Mouse (Mus musculus): ENCODE data around the gene Il12rb1. TPM values are rescaled to one million over a fixed set of nuclear protein-coding genes. Genes with fewer than 3 reads are reported as not detected.

Gene Il12rb1
- polyA plus RNA-seq, 1 experiment = 1.8 TPM

GRCm38 (mm10) chr8:70787941-70788667, 20.1 kb upstream of the Il12rb1 start:
- peak; percentile 90 to 93 for DNase-seq

GRCm38 (mm10) chr8:70789046-70789445, 19.2 kb upstream of the Il12rb1 start:
- Histone ChIP-seq H3K4me3 (replicated peaks; ENCODE audit: insufficient read depth, low read depth, low read length) (no peak overlapping the region), H3K27me3 (ENCODE audit: control insufficient read depth, insufficient read depth, low read length) (no peaks in the 10 kb centered on the region), H3K4me1 (ENCODE audit: control insufficient read depth, insufficient read depth, low read length) (peaks cover 23% of the 10 kb centered on the region), H3K27ac (ENCODE audit: insufficient read depth, low read length) (no peak overlapping the region)
- DNase-seq = peak in 1 of 2 experiments; percentile 31
- TF ChIP-seq POLR2A (IDR thresholded peaks at IDR 0.05; ENCODE audit: borderline replicate concordance, insufficient read depth, low read length) = no peak
- no peak for TF ChIP-seq CTCF (IDR thresholded peaks at IDR 0.05; ENCODE audit: borderline replicate concordance, insufficient read depth, low read depth, low read length)
- WGBS = 45% methylated on average over 10 of the region's 10 CpGs

More at GRCm38 (mm10) chr8:70787941-70788667, 20.1 kb upstream of the Il12rb1 start:
- Histone ChIP-seq H3K4me1 (ENCODE audit: control insufficient read depth, insufficient read depth, low read length) (peaks cover 23% of the 10 kb centered on the region), H3K27me3 (ENCODE audit: control insufficient read depth, insufficient read depth, low read length) (no peaks in the 10 kb centered on the region), H3K27ac (ENCODE audit: insufficient read depth, low read length) (no peak overlapping the region), H3K4me3 (replicated peaks; ENCODE audit: insufficient read depth, low read depth, low read length) (peak overlapping the region; percentile 47)
- TF ChIP-seq POLR2A (IDR thresholded peaks at IDR 0.05; ENCODE audit: borderline replicate concordance, insufficient read depth, low read length) = no peak
- TF ChIP-seq CTCF (IDR thresholded peaks at IDR 0.05; ENCODE audit: borderline replicate concordance, insufficient read depth, low read depth, low read length) = no peak
- 7% methylated on average over 30 of the region's 30 CpGs for WGBS

GRCm38 (mm10) chr8:70790846-70791245, 17.4 kb upstream of the Il12rb1 start:
- Histone ChIP-seq H3K4me3 (replicated peaks; ENCODE audit: insufficient read depth, low read depth, low read length) (no peak overlapping the region), H3K27ac (ENCODE audit: insufficient read depth, low read length) (no peak overlapping the region)
- TF ChIP-seq POLR2A (IDR thresholded peaks at IDR 0.05; ENCODE audit: borderline replicate concordance, insufficient read depth, low read length) (no peak), CTCF (IDR thresholded peaks at IDR 0.05; ENCODE audit: borderline replicate concordance, insufficient read depth, low read depth, low read length) (no peak)

GRCm38 (mm10) chr8:70791294-70791701, 17.0 kb upstream of the Il12rb1 start:
- Histone ChIP-seq H3K4me1 (ENCODE audit: control insufficient read depth, insufficient read depth, low read length) (peaks cover 23% of the 10 kb centered on the region), H3K27ac (ENCODE audit: insufficient read depth, low read length) (no peak overlapping the region), H3K27me3 (ENCODE audit: control insufficient read depth, insufficient read depth, low read length) (no peaks in the 10 kb centered on the region), H3K4me3 (replicated peaks; ENCODE audit: insufficient read depth, low read depth, low read length) (no peak overlapping the region)
- no peak for DNase-seq
- 72% methylated on average over 7 of the region's 7 CpGs for WGBS
- TF ChIP-seq CTCF (IDR thresholded peaks at IDR 0.05; ENCODE audit: borderline replicate concordance, insufficient read depth, low read depth, low read length) (no peak), POLR2A (IDR thresholded peaks at IDR 0.05; ENCODE audit: borderline replicate concordance, insufficient read depth, low read length) (no peak)

More at GRCm38 (mm10) chr8:70790846-70791245, 17.4 kb upstream of the Il12rb1 start:
- Histone ChIP-seq H3K4me1 (ENCODE audit: control insufficient read depth, insufficient read depth, low read length) (peaks cover 23% of the 10 kb centered on the region), H3K27me3 (ENCODE audit: control insufficient read depth, insufficient read depth, low read length) (no peaks in the 10 kb centered on the region)
- DNase-seq = no peak
- 57% methylated on average over 8 of the region's 8 CpGs for WGBS

GRCm38 (mm10) chr8:70791975-70792691, 16.1 kb upstream of the Il12rb1 start:
- TF ChIP-seq POLR2A (IDR thresholded peaks at IDR 0.05; ENCODE audit: borderline replicate concordance, insufficient read depth, low read length) = peak; percentile 13; the same call in 1 of the 2 replicates
- TF ChIP-seq CTCF (IDR thresholded peaks at IDR 0.05; ENCODE audit: borderline replicate concordance, insufficient read depth, low read depth, low read length) = no peak
- 2% methylated on average over 58 of the region's 58 CpGs for WGBS
- DNase-seq = peak; percentile 84 to 89
- H3K4me3 ChIP-seq (replicated peaks; ENCODE audit: insufficient read depth, low read depth, low read length) = peak overlapping the region; percentile 28
- H3K4me1 ChIP-seq (ENCODE audit: control insufficient read depth, insufficient read depth, low read length) = peaks cover 22% of the 10 kb centered on the region
- H3K27me3 ChIP-seq (ENCODE audit: control insufficient read depth, insufficient read depth, low read length) = no peaks in the 10 kb centered on the region
- no peak overlapping the region for H3K27ac ChIP-seq (ENCODE audit: insufficient read depth, low read length)

- WGBS = 1% methylated on average over 20 of the region's 20 CpGs
- TF ChIP-seq CTCF (IDR thresholded peaks at IDR 0.05; ENCODE audit: borderline replicate concordance, insufficient read depth, low read depth, low read length) = no peak
- TF ChIP-seq POLR2A (IDR thresholded peaks at IDR 0.05; ENCODE audit: borderline replicate concordance, insufficient read depth, low read length) = no peak
- no peaks in the 10 kb centered on the region for H3K27me3 ChIP-seq (ENCODE audit: control insufficient read depth, insufficient read depth, low read length)
These were observed 15.5 kb upstream of the Il12rb1 start for GRCm38 (mm10) chr8:70792700-70793099.

GRCm38 (mm10) chr8:70794215-70794614, 14.0 kb upstream of the Il12rb1 start:
- H3K4me1 ChIP-seq (ENCODE audit: control insufficient read depth, insufficient read depth, low read length) = peaks cover 8% of the 10 kb centered on the region
- 88% methylated on average over 2 of the region's 2 CpGs for WGBS
- H3K4me3 ChIP-seq (replicated peaks; ENCODE audit: insufficient read depth, low read depth, low read length) = no peak overlapping the region
- no peak for DNase-seq
- no peaks in the 10 kb centered on the region for H3K27me3 ChIP-seq (ENCODE audit: control insufficient read depth, insufficient read depth, low read length)
- no peak overlapping the region for H3K27ac ChIP-seq (ENCODE audit: insufficient read depth, low read length)
- TF ChIP-seq POLR2A (IDR thresholded peaks at IDR 0.05; ENCODE audit: borderline replicate concordance, insufficient read depth, low read length) (no peak), CTCF (IDR thresholded peaks at IDR 0.05; ENCODE audit: borderline replicate concordance, insufficient read depth, low read depth, low read length) (no peak)

More at GRCm38 (mm10) chr8:70792700-70793099, 15.5 kb upstream of the Il12rb1 start:
- Histone ChIP-seq H3K4me1 (ENCODE audit: control insufficient read depth, insufficient read depth, low read length) (peaks cover 18% of the 10 kb centered on the region), H3K4me3 (replicated peaks; ENCODE audit: insufficient read depth, low read depth, low read length) (peak overlapping the region; percentile 28), H3K27ac (ENCODE audit: insufficient read depth, low read length) (no peak overlapping the region)
- DNase-seq = peak in 1 of 2 experiments; percentile 68
